Mouse (Mus musculus) heart, embryonic 16.5 days (tissue): Measurements from ENCODE around the gene Hcn3. TPM values are rescaled to one million over a fixed set of nuclear protein-coding genes. Genes with fewer than 3 reads are reported as not detected.

Experiments used
- ATAC-seq: fragments of 200-750 bp; cut with Nextera tagmentation; replicated peaks from 2 replicates; pipeline ENCODE4 v1.8.0; 2017; ENCODE audit warnings: moderate number of reproducible peaks; ENCODE audit not compliant: insufficient read depth, low FRiP score; ENCODE audit errors: extremely low read depth
- H3K27ac ChIP-seq: fragments of 300-500 bp; sonication (generic); 2 replicates; pipeline ENCODE4 v1.5.1; 2014; ENCODE audit warnings: mild to moderate bottlenecking, low read length, control low read depth, moderate library complexity
- H3K27me3 ChIP-seq: fragments of 300-500 bp; sonication (generic); 2 replicates; pipeline ENCODE4 v1.6.1; 2014; ENCODE audit warnings: low read length, mixed read lengths; ENCODE audit not compliant: control insufficient read depth, insufficient read depth
- H3K36me3 ChIP-seq: fragments of 300-500 bp; sonication (generic); 2 replicates; pipeline ENCODE4 v1.6.1; 2014; ENCODE audit not compliant: control insufficient read depth, insufficient read depth
- H3K4me1 ChIP-seq: fragments of 300-500 bp; sonication (generic); 2 replicates; pipeline ENCODE4 v1.6.1; 2014; ENCODE audit warnings: low read length, mixed read lengths; ENCODE audit not compliant: control insufficient read depth, insufficient read depth
- H3K4me2 ChIP-seq: fragments of 300-500 bp; sonication (generic); 2 replicates; pipeline ENCODE4 v1.6.1; 2014; ENCODE audit warnings: low read depth, mild to moderate bottlenecking, control low read depth, low read length
- H3K4me3 ChIP-seq: fragments of 300-500 bp; sonication (generic); 2 replicates; pipeline ENCODE4 v1.5.1; 2014; ENCODE audit warnings: mild to moderate bottlenecking, control low read depth, low read length
- H3K9ac ChIP-seq: fragments of 300-500 bp; sonication (generic); 2 replicates; pipeline ENCODE4 v1.6.1; 2014; ENCODE audit warnings: low read length, control low read depth
- H3K9me3 ChIP-seq: fragments of 300-500 bp; sonication (generic); replicated peaks from 2 replicates; pipeline ENCODE4 v1.6.1; 2016; ENCODE audit warnings: low read length; ENCODE audit not compliant: control insufficient read depth
- WGBS: fragments of 180-500 bp; shearing (Covaris S2); extraction: QIAGEN DNeasy Blood & Tissue Kit; methylation state at CpG from one replicate; pipeline ENCODE4 v1.1.7; 2014; 5-methylcytosine and 5-hydroxymethylcytosine counted together
- polyA plus RNA-seq: library from polyadenylated mRNA; unstranded; fragments of >200 nt; fragmentation: Nextera tagmentation; extraction: Ambion mirVana; gene quantifications from 2 replicates; pipeline ENCODE4 v1.2.1, GENCODE M21; 2015

The Hcn3 gene
- polyA plus RNA-seq, 1 experiment from 2014 or later = 0.76 TPM

GRCm38 (mm10) chr3:89123313-89123712 lies 36.7 kb downstream of the Hcn3 start:
- Histone ChIP-seq H3K4me2 (no peak overlapping the region), H3K4me3 (no peak overlapping the region), H3K27ac (no peak overlapping the region), H3K36me3 (no peaks in the 10 kb centered on the region), H3K27me3 (no peaks in the 10 kb centered on the region), H3K4me1 (peaks cover 7% of the 10 kb centered on the region), H3K9me3 (no peaks in the 10 kb centered on the region), H3K9ac (no peak overlapping the region)
- 63% methylated on average over 2 of the region's 2 CpGs for WGBS
- no peak for ATAC-seq

DNA sequence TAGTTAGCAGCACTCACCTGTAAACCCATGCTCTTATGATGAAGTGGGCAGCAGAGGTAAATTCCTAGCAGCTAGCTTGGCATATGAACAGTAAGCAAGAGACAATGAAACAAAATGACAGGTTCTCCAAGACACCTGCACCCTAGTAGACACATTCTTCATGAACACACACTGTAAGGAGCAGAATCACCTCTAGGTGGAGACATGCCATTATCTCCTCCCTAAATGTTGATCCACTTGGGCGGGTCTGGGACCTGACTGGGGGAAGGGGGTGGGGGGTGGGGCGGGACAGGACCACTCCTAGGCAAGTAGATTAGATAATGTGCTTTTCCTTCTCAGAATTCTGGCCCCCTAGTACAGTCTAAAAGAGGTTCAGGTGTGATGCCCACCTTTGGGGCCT lies 44.5 kb downstream of the Hcn3 start:
- WGBS = 14% methylated on average over 2 of the region's 2 CpGs
- no peak overlapping the region for H3K9ac ChIP-seq
- H3K9me3 ChIP-seq = no peaks in the 10 kb centered on the region; the same call in 1 of the 2 replicates
- no peaks in the 10 kb centered on the region for H3K36me3 ChIP-seq
- no peak overlapping the region for H3K27ac ChIP-seq
- H3K4me2 ChIP-seq = no peak overlapping the region
- no peak for ATAC-seq
- no peaks in the 10 kb centered on the region for H3K4me1 ChIP-seq
- H3K4me3 ChIP-seq = no peak overlapping the region
- no peaks in the 10 kb centered on the region for H3K27me3 ChIP-seq

DNA sequence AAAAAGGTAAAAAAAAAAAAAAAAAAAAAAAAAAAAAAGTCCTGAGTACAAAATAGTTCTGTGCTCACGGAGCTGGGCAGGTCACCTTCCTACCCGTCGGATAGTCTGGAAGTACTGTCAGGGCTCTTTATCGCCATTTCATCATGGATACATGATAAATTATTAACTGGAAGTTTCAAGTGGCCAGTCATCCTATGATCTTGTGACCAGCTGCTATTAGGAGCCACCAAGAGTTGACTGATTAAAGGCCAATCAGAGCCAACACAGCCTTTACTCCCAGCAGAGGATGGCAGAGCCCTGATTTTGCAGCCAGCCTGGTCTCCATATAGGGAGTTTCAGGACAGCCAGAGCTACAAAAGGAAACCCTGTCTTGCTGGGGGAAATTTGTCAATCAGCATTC lies 46.9 kb downstream of the Hcn3 start:
- Histone ChIP-seq H3K9ac (no peak overlapping the region), H3K27me3 (no peaks in the 10 kb centered on the region), H3K36me3 (no peaks in the 10 kb centered on the region), H3K9me3 (no peaks in the 10 kb centered on the region; the same call in 1 of the 2 replicates), H3K4me2 (no peak overlapping the region), H3K4me1 (no peaks in the 10 kb centered on the region), H3K4me3 (no peak overlapping the region), H3K27ac (no peak overlapping the region)
- WGBS = 78% methylated on average over 4 of the region's 4 CpGs
- no peak for ATAC-seq

- Histone ChIP-seq H3K4me2 (no peak overlapping the region), H3K4me1 (no peaks in the 10 kb centered on the region), H3K4me3 (no peak overlapping the region), H3K27me3 (no peaks in the 10 kb centered on the region), H3K9ac (no peak overlapping the region), H3K27ac (no peak overlapping the region), H3K9me3 (no peaks in the 10 kb centered on the region), H3K36me3 (no peaks in the 10 kb centered on the region)
- ATAC-seq = no peak
- WGBS = 54% methylated on average over 1 of the region's 1 CpGs
These were observed 51.9 kb downstream of the Hcn3 start for GRCm38 (mm10) chr3:89108146-89108545.

DNA sequence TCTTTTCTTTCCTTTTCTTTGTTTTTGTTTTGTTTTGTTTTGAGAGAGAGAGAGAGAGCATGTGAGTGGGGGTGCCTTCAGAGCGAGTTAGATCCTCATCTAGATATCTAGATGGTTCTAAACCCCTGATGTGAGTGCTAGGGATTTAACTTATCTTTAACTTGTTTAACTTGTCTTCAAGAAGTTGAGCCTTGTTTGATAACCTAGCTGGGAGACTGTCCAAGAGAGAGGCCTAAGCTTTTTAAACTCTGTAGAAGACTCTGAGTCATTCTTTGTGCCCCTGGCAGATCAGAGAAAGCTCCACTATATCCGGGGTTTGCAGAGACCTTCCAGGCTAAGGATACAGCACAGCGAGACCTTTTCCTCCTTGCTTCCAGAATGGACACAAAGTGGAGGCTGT lies 52.5 kb downstream of the Hcn3 start:
- Histone ChIP-seq H3K4me2 (no peak overlapping the region), H3K4me1 (no peaks in the 10 kb centered on the region), H3K27ac (no peak overlapping the region), H3K9me3 (no peaks in the 10 kb centered on the region), H3K4me3 (no peak overlapping the region), H3K27me3 (no peaks in the 10 kb centered on the region), H3K36me3 (no peaks in the 10 kb centered on the region), H3K9ac (no peak overlapping the region)
- no peak for ATAC-seq
- 59% methylated on average over 3 of the region's 3 CpGs for WGBS

DNA sequence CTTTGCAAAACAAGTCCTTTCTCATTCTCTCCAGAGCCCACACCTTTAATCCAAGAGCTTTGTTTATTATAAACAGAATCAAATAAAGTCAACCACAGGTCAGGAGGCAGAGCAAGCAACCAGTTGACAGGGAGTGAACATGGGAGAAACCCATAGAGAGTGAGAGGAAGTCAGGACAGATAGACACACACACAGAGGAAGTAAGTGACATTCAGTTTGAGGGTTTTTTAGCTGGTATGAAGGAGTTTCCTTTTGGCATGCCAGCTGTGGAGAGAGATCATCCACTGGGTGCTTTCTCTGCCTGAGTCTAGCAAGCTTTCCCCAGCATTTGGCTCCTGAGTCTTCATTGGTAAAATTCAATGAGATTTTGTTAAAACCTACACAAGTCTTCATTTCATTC lies 53.1 kb downstream of the Hcn3 start:
- no peaks in the 10 kb centered on the region for H3K36me3 ChIP-seq
- ATAC-seq = no peak
- no peak overlapping the region for H3K27ac ChIP-seq
- H3K9ac ChIP-seq = no peak overlapping the region
- no peak overlapping the region for H3K4me3 ChIP-seq
- no peak overlapping the region for H3K4me2 ChIP-seq
- no peaks in the 10 kb centered on the region for H3K27me3 ChIP-seq
- H3K4me1 ChIP-seq = peaks cover 4% of the 10 kb centered on the region; the same call in 1 of the 2 replicates
- H3K9me3 ChIP-seq = no peaks in the 10 kb centered on the region

DNA sequence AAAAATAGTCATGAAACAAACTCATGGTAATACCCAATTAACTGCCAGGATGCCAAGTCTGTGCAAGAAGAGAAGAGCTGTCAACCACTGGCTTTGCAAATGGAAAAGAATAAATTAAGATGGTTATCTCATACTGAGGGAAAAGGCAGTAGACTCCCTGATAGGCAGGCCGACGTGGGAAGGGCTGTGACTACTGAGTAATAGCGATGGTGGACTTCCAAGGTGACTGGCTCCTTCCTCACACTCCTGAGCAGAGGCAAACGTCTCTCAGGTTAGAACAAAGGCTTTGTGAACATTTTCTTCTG lies 56.8 kb downstream of the Hcn3 start:
- H3K36me3 ChIP-seq = no peaks in the 10 kb centered on the region; the same call in 1 of the 2 replicates
- H3K4me1 ChIP-seq = peaks cover 13% of the 10 kb centered on the region
- no peaks in the 10 kb centered on the region for H3K27me3 ChIP-seq
- H3K4me3 ChIP-seq = no peak overlapping the region
- no peak for ATAC-seq
- H3K9me3 ChIP-seq = no peaks in the 10 kb centered on the region
- H3K9ac ChIP-seq = no peak overlapping the region
- no peak overlapping the region for H3K27ac ChIP-seq
- no peak overlapping the region for H3K4me2 ChIP-seq
- WGBS = 57% methylated on average over 4 of the region's 4 CpGs

GRCm38 (mm10) chr3:89102495-89103290 lies 57.3 kb downstream of the Hcn3 start:
- peak overlapping the region; percentile 66 for H3K4me3 ChIP-seq
- peak overlapping the region; percentile 61 for H3K4me2 ChIP-seq
- no peak overlapping the region for H3K9ac ChIP-seq
- 56% methylated on average over 12 of the region's 12 CpGs for WGBS
- H3K36me3 ChIP-seq = no peaks in the 10 kb centered on the region; the same call in 1 of the 2 replicates
- H3K4me1 ChIP-seq = peaks cover 13% of the 10 kb centered on the region
- no peaks in the 10 kb centered on the region for H3K9me3 ChIP-seq
- peak overlapping the region; percentile 52; the same call in 1 of the 2 replicates for H3K27ac ChIP-seq
- no peaks in the 10 kb centered on the region for H3K27me3 ChIP-seq
- ATAC-seq = no peak

DNA sequence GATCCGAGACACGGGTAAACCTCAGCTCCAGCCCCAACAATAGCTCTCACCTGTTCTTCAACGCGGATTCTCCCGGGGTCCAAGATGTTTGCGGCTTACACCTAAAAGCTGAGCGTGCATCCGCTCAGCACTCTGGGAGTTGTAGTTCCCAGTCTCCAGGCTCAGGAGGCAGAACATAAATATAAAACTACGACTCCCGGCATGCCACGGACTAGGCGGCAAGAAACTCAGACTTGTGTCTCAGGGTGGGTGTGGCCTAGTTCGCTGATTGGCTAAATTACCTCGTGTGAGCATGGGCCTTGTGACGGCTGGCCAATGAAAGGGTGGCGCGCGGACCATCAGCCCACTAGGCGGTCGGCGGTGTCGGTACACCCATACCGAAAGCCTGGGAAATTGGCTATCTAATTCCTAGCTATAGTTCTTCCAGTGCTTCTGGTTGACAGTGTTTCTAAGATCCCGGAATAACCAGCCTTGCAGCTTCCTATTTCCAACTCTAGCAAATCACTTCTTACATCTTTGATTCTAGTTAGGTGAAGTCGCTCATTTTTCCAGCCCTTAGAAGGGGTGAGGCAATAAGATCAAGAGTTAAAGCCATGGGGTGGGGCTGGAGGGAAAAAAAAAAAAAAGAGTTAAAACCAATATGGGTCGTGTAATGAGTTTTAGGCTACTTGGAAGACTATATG lies 58.0 kb downstream of the Hcn3 start, which contains the start of gene Fdps:
Gene Fdps, minus strand, starts transcription at position 148 of the 683 bp plus-strand sequence.
- Histone ChIP-seq H3K4me1 (peaks cover 13% of the 10 kb centered on the region), H3K4me3 (peak within 1 kb of the TSS; percentile 66), H3K27ac (peak within 1 kb of the TSS; percentile 52; the same call in 1 of the 2 replicates), H3K27me3 (no peaks in the 10 kb centered on the region), H3K9me3 (no peaks in the 10 kb centered on the region), H3K9ac (peak within 1 kb of the TSS; percentile 64), H3K36me3 (no peaks in the 10 kb centered on the region; the same call in 1 of the 2 replicates), H3K4me2 (peak within 1 kb of the TSS; percentile 70)
- ATAC-seq = peak; percentile 99
- under 1% methylated on average over 26 of the region's 26 CpGs for WGBS
